ENCODE assay signal across 19 mouse cellular contexts in the genomic region with DNA sequence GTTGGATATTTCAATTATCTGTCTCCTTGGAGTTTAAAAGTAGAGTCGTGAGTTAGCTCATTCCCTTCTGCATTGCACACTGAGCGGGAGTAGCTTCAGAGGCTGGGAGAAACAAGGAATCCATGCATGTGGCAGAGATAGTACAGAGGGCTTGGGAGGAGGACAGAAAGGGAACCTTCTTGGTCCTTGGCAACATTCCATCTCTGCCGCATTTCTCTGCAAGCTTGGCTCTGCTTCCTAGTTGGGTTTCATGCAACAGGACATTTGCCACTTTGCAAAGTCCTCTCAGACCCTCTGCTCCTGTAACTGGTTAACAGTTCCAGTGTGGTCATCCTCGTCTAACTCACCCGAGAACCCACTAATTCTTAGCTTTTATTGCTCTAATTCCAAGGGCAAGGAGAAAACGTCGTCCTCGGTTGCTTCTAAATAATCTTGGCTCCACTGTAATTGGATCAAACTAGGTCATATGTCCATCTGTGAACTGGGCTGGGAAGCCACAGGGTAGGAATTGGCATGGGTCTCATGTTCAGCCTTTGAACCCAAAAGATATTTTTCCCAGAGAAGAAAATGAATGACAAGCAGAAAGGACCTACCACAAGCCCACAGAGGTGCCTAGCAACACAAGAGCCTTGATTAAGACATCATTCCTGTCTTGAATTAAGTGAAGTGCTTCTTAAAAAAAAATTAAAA. TPM values are rescaled to one million over a fixed set of nuclear protein-coding genes. Genes with fewer than 3 reads are reported as not detected.
DNase-seq lines count a peak whose midpoint lies in the region; ATAC-seq lines count a peak whose summit lies in the region.
"Had no signal": no experiment of that assay in that cellular context is flagged by ENCODE, and none has a peak within 500 bp of the region (broad histone marks: within the 10 kb centered on the region; RNA-seq: fewer than 3 reads in every experiment).

No protein-coding gene starts in this region.

- H3K36me3 ChIP-seq in hindbrain, embryonic 12.5 days = no peaks in the 10 kb centered on the region
- H3K36me3 ChIP-seq: embryonic facial prominence, embryonic 13.5 days; forebrain, embryonic 12.5 days; heart, embryonic 12.5 days; hindbrain, embryonic 10.5 days; hindbrain, embryonic 15.5 days had no signal

- DNase-seq in brain, adult 2 months (ENCODE audit: low read depth, low spot score) = peak; percentile 55
- peak; percentile 20 for DNase-seq in cerebellum, adult 11-12 months
- DNase-seq in cerebellum, adult 9-10 months = peak; percentile 38
- peak; percentile 49 to 52 for DNase-seq in cerebellum, postnatal 25 days
- no peak for DNase-seq in testis, postnatal 10 days (ENCODE audit: low spot score)
- DNase-seq in urinary bladder, postnatal 36 days (ENCODE audit: low spot score in 2 of 2) = no peak
- DNase-seq: adrenal gland, postnatal 10 days; forebrain, postnatal 0 days; gastrocnemius, postnatal 14 days; heart, adult 2 months; kidney, adult 8-10 months had no signal

- no peak overlapping the region for H3K9ac ChIP-seq in hindbrain, embryonic 12.5 days
- H3K9ac ChIP-seq: embryonic facial prominence, embryonic 13.5 days; forebrain, embryonic 12.5 days; forebrain, postnatal 0 days; heart, embryonic 12.5 days; hindbrain, embryonic 15.5 days had no signal

- no peak for ATAC-seq in hindbrain, embryonic 12.5 days (ENCODE audit: low FRiP score)
- ATAC-seq: forebrain, postnatal 0 days; intestine, embryonic 16.5 days; Patski had no signal

- no peak overlapping the region for H3K4me2 ChIP-seq in hindbrain, embryonic 12.5 days (replicated peaks)
- H3K4me2 ChIP-seq: embryonic facial prominence, embryonic 13.5 days; forebrain, embryonic 12.5 days; heart, embryonic 12.5 days; hindbrain, embryonic 15.5 days had no signal

- no peak overlapping the region for H3K4me3 ChIP-seq in hindbrain, embryonic 12.5 days
- H3K4me3 ChIP-seq: embryonic facial prominence, embryonic 13.5 days; forebrain, embryonic 12.5 days; heart, adult 2 months; heart, embryonic 12.5 days; hindbrain, embryonic 10.5 days; hindbrain, embryonic 15.5 days had no signal

- H3K9me3 ChIP-seq in hindbrain, embryonic 12.5 days (replicated peaks) = no peaks in the 10 kb centered on the region
- H3K9me3 ChIP-seq: embryonic facial prominence, embryonic 13.5 days; forebrain, embryonic 12.5 days; hindbrain, embryonic 10.5 days; hindbrain, embryonic 15.5 days had no signal

- no peaks in the 10 kb centered on the region for H3K27me3 ChIP-seq in hindbrain, embryonic 12.5 days
- H3K27me3 ChIP-seq: embryonic facial prominence, embryonic 13.5 days; forebrain, embryonic 12.5 days; heart, embryonic 12.5 days; hindbrain, embryonic 15.5 days; Patski had no signal

- no peaks in the 10 kb centered on the region for H3K4me1 ChIP-seq in hindbrain, embryonic 12.5 days
- H3K4me1 ChIP-seq: forebrain, embryonic 12.5 days; heart, embryonic 12.5 days; hindbrain, embryonic 15.5 days had no signal

- 88% methylated on average over 8 of the region's 8 CpGs for WGBS in hindbrain, embryonic 12.5 days

- no peak overlapping the region for H3K27ac ChIP-seq in hindbrain, embryonic 12.5 days
- H3K27ac ChIP-seq: embryonic facial prominence, embryonic 13.5 days; forebrain, embryonic 12.5 days; heart, adult 2 months; hindbrain, embryonic 10.5 days; hindbrain, embryonic 15.5 days had no signal

RNA-seq across cellular contexts. Expression of a gene that starts 32.2 kb away (rescaled TPM):
- 11.1 and 13.1 TPM in 2 replicates for polyA plus RNA-seq in hindbrain, embryonic 12.5 days (2016; fragmentation: Nextera tagmentation; extraction: Ambion mirVana)
- polyA plus RNA-seq: Patski had no signal

Comparison
In these comparisons a context has a peak if more than half of its experiments do, and no peak if none do; other contexts are left out.
1. DNase-seq: peak in brain, adult 2 months (single experiment), cerebellum, adult 11-12 months (single experiment), cerebellum, adult 9-10 months (single experiment) and cerebellum, postnatal 25 days (2 of 2); none in testis, postnatal 10 days (single experiment) and urinary bladder, postnatal 36 days (0 of 2).